Mouse (Mus musculus) heart, embryonic 15.5 days (tissue): Measurements from ENCODE around the gene Msantd3. TPM values are rescaled to one million over a fixed set of nuclear protein-coding genes. Genes with fewer than 3 reads are reported as not detected.

ENCODE experiments used
- ATAC-seq: fragments of 200-750 bp; cut with Nextera tagmentation; replicated peaks from 2 replicates; pipeline ENCODE4 v1.8.0; 2017; ENCODE audit warnings: low read depth, moderate TSS enrichment; ENCODE audit not compliant: insufficient number of reproducible peaks, insufficient read depth, low FRiP score
- H3K27ac ChIP-seq: fragments of 300-500 bp; sonication (generic); 2 replicates; pipeline ENCODE4 v1.5.1; 2015; ENCODE audit warnings: mild to moderate bottlenecking, inconsistent platforms
- H3K27me3 ChIP-seq: fragments of 300-500 bp; sonication (generic); 2 replicates; pipeline ENCODE4 v1.6.1; 2015; ENCODE audit warnings: inconsistent platforms
- H3K36me3 ChIP-seq: fragments of 300-500 bp; sonication (generic); 2 replicates; pipeline ENCODE4 v1.6.1; 2015; ENCODE audit warnings: mild to moderate bottlenecking, inconsistent platforms
- H3K4me1 ChIP-seq: fragments of 300-500 bp; sonication (generic); replicated peaks from 2 replicates; pipeline ENCODE4 v1.6.1; 2015; ENCODE audit warnings: inconsistent platforms
- H3K4me2 ChIP-seq: fragments of 300-500 bp; sonication (generic); 2 replicates; pipeline ENCODE4 v1.6.1; 2015; ENCODE audit warnings: inconsistent platforms, mild to moderate bottlenecking, moderate library complexity
- H3K4me3 ChIP-seq: fragments of 300-500 bp; sonication (generic); 2 replicates; pipeline ENCODE4 v1.5.1; 2015; ENCODE audit warnings: mild to moderate bottlenecking, inconsistent platforms
- H3K9ac ChIP-seq: fragments of 300-500 bp; sonication (generic); 2 replicates; pipeline ENCODE4 v1.6.1; 2015; ENCODE audit warnings: mild to moderate bottlenecking, inconsistent platforms
- H3K9me3 ChIP-seq: fragments of 300-500 bp; sonication (generic); replicated peaks from 2 replicates; pipeline ENCODE4 v1.6.1; 2016; ENCODE audit warnings: inconsistent platforms
- WGBS: fragments of 180-500 bp; shearing (Covaris S2); methylation state at CpG from one replicate; pipeline ENCODE4 v1.1.7; 2015; ENCODE audit warnings: mixed read lengths; 5-methylcytosine and 5-hydroxymethylcytosine counted together
- polyA plus RNA-seq: library from polyadenylated mRNA; unstranded; fragments of >200 nt; fragmentation: Nextera tagmentation; extraction: Ambion mirVana; gene quantifications from 2 replicates; pipeline ENCODE4 v1.2.1, GENCODE M21; 2015

Gene Msantd3
- polyA plus RNA-seq, 1 experiment from 2014 or later: 26.8 TPM

- Histone ChIP-seq H3K4me2 (no peak overlapping the region), H3K27me3 (no peaks in the 10 kb centered on the region), H3K4me1 (peaks cover 5% of the 10 kb centered on the region; the same call in 1 of the 2 replicates), H3K36me3 (peaks cover 36% of the 10 kb centered on the region), H3K9me3 (no peaks in the 10 kb centered on the region), H3K9ac (no peak overlapping the region), H3K4me3 (no peak overlapping the region), H3K27ac (no peak overlapping the region)
- WGBS: 89% methylated on average over 8 of the region's 8 CpGs
- ATAC-seq: no peak
Observed at GRCm38 (mm10) chr4:48561824-48562223, 22.1 kb downstream of the Msantd3 start.

- H3K36me3 ChIP-seq: peaks cover 27% of the 10 kb centered on the region
- H3K4me1 ChIP-seq: peaks cover 5% of the 10 kb centered on the region
- H3K9ac ChIP-seq: no peak overlapping the region
- no peak overlapping the region for H3K4me3 ChIP-seq
- no peak for ATAC-seq
- H3K27ac ChIP-seq: no peak overlapping the region
- H3K9me3 ChIP-seq: no peaks in the 10 kb centered on the region
- no peak overlapping the region for H3K4me2 ChIP-seq
- no peaks in the 10 kb centered on the region for H3K27me3 ChIP-seq
Observed at GRCm38 (mm10) chr4:48564962-48565361, 25.2 kb downstream of the Msantd3 start.

GRCm38 (mm10) chr4:48576361-48576760 lies 36.6 kb downstream of the Msantd3 start:
- 82% methylated on average over 7 of the region's 7 CpGs for WGBS
- Histone ChIP-seq H3K36me3 (no peaks in the 10 kb centered on the region), H3K4me2 (no peak overlapping the region), H3K9ac (no peak overlapping the region), H3K9me3 (no peaks in the 10 kb centered on the region), H3K4me1 (peaks cover 3% of the 10 kb centered on the region; the same call in 1 of the 2 replicates), H3K4me3 (no peak overlapping the region), H3K27me3 (no peaks in the 10 kb centered on the region), H3K27ac (no peak overlapping the region)
- no peak for ATAC-seq

GRCm38 (mm10) chr4:48577831-48578230 lies 38.1 kb downstream of the Msantd3 start:
- no peak overlapping the region for H3K4me2 ChIP-seq
- no peak overlapping the region for H3K9ac ChIP-seq
- no peak for ATAC-seq
- H3K4me3 ChIP-seq: no peak overlapping the region
- H3K27ac ChIP-seq: no peak overlapping the region
- 88% methylated on average over 1 of the region's 1 CpGs for WGBS
- H3K36me3 ChIP-seq: no peaks in the 10 kb centered on the region
- no peaks in the 10 kb centered on the region for H3K27me3 ChIP-seq
- H3K9me3 ChIP-seq: no peaks in the 10 kb centered on the region
- peaks cover 4% of the 10 kb centered on the region; the same call in 1 of the 2 replicates for H3K4me1 ChIP-seq

GRCm38 (mm10) chr4:48578399-48578798 lies 38.7 kb downstream of the Msantd3 start:
- no peak overlapping the region for H3K4me2 ChIP-seq
- no peaks in the 10 kb centered on the region for H3K27me3 ChIP-seq
- no peaks in the 10 kb centered on the region for H3K9me3 ChIP-seq
- ATAC-seq: no peak
- H3K4me3 ChIP-seq: no peak overlapping the region
- no peak overlapping the region for H3K27ac ChIP-seq
- H3K9ac ChIP-seq: no peak overlapping the region
- 35% methylated on average over 4 of the region's 4 CpGs for WGBS
- H3K4me1 ChIP-seq: peaks cover 4% of the 10 kb centered on the region; the same call in 1 of the 2 replicates
- H3K36me3 ChIP-seq: no peaks in the 10 kb centered on the region

- no peak for ATAC-seq
- Histone ChIP-seq H3K4me1 (peaks cover 8% of the 10 kb centered on the region), H3K27ac (no peak overlapping the region), H3K4me2 (no peak overlapping the region), H3K9ac (no peak overlapping the region), H3K4me3 (no peak overlapping the region), H3K27me3 (no peaks in the 10 kb centered on the region), H3K36me3 (no peaks in the 10 kb centered on the region), H3K9me3 (no peaks in the 10 kb centered on the region)
- WGBS: 49% methylated on average over 6 of the region's 6 CpGs
Observed at GRCm38 (mm10) chr4:48579475-48580110, 39.9 kb downstream of the Msantd3 start.

- no peak overlapping the region for H3K9ac ChIP-seq
- 37% methylated on average over 2 of the region's 2 CpGs for WGBS
- H3K4me2 ChIP-seq: no peak overlapping the region
- ATAC-seq: no peak
- no peaks in the 10 kb centered on the region for H3K27me3 ChIP-seq
- no peak overlapping the region for H3K27ac ChIP-seq
- no peak overlapping the region for H3K4me3 ChIP-seq
- peaks cover 12% of the 10 kb centered on the region for H3K4me1 ChIP-seq
- H3K36me3 ChIP-seq: no peaks in the 10 kb centered on the region
- H3K9me3 ChIP-seq: no peaks in the 10 kb centered on the region
Observed at GRCm38 (mm10) chr4:48581201-48581600, 41.5 kb downstream of the Msantd3 start.

GRCm38 (mm10) chr4:48581993-48582392 lies 42.3 kb downstream of the Msantd3 start:
- no peaks in the 10 kb centered on the region for H3K27me3 ChIP-seq
- H3K9me3 ChIP-seq: no peaks in the 10 kb centered on the region
- H3K36me3 ChIP-seq: no peaks in the 10 kb centered on the region
- 81% methylated on average over 2 of the region's 3 CpGs for WGBS
- no peak overlapping the region for H3K4me2 ChIP-seq
- peaks cover 17% of the 10 kb centered on the region for H3K4me1 ChIP-seq
- H3K9ac ChIP-seq: no peak overlapping the region
- no peak overlapping the region for H3K27ac ChIP-seq
- no peak for ATAC-seq
- no peak overlapping the region for H3K4me3 ChIP-seq

- WGBS: 91% methylated on average over 2 of the region's 2 CpGs
- Histone ChIP-seq H3K36me3 (0 out of 2 replicates have a peak, but pooled peaks cover 3% of the 10 kb centered on the region), H3K9ac (no peak overlapping the region), H3K4me3 (no peak overlapping the region), H3K4me2 (no peak overlapping the region), H3K27me3 (no peaks in the 10 kb centered on the region), H3K27ac (no peak overlapping the region), H3K9me3 (no peaks in the 10 kb centered on the region), H3K4me1 (peaks cover 17% of the 10 kb centered on the region)
- ATAC-seq: no peak
Observed at GRCm38 (mm10) chr4:48582941-48583340, 43.2 kb downstream of the Msantd3 start.

GRCm38 (mm10) chr4:48584421-48585240 lies 44.9 kb downstream of the Msantd3 start, which contains the start of gene Tmeff1:
TSS of gene Tmeff1 (plus strand) at chr4:48585174.
- H3K4me3 ChIP-seq: peak within 1 kb of the TSS; percentile 91
- no peaks in the 10 kb centered on the region for H3K27me3 ChIP-seq
- WGBS: 2% methylated on average over 47 of the region's 64 CpGs
- H3K36me3 ChIP-seq: 0 out of 2 replicates have a peak, but pooled peaks cover 3% of the 10 kb centered on the region
- H3K4me1 ChIP-seq: peaks cover 17% of the 10 kb centered on the region
- peak within 1 kb of the TSS; percentile 86 for H3K9ac ChIP-seq
- ATAC-seq: peak; percentile 63
- peak within 1 kb of the TSS; percentile 86 for H3K4me2 ChIP-seq
- no peaks in the 10 kb centered on the region for H3K9me3 ChIP-seq
- peak within 1 kb of the TSS; percentile 89 for H3K27ac ChIP-seq

- H3K27ac ChIP-seq: peak overlapping the region; percentile 89
- H3K4me1 ChIP-seq: peaks cover 17% of the 10 kb centered on the region
- peak overlapping the region; percentile 86 for H3K9ac ChIP-seq
- ATAC-seq: peak; percentile 75
- H3K9me3 ChIP-seq: no peaks in the 10 kb centered on the region
- peak overlapping the region; percentile 91 for H3K4me3 ChIP-seq
- 1% methylated on average over 59 of the region's 92 CpGs for WGBS
- peak overlapping the region; percentile 86 for H3K4me2 ChIP-seq
- 0 out of 2 replicates have a peak, but pooled peaks cover 3% of the 10 kb centered on the region for H3K36me3 ChIP-seq
- no peaks in the 10 kb centered on the region for H3K27me3 ChIP-seq
Observed at GRCm38 (mm10) chr4:48585241-48586098, 45.7 kb downstream of the Msantd3 start.
